Mouse (Mus musculus): ENCODE data around the gene Faap24. TPM values are rescaled to one million over a fixed set of nuclear protein-coding genes. Genes with fewer than 3 reads are reported as not detected.

Faap24 gene
- polyA plus RNA-seq (2012; rRNA removed), result 6.5 and 7.9 TPM in 2 replicates

DNA sequence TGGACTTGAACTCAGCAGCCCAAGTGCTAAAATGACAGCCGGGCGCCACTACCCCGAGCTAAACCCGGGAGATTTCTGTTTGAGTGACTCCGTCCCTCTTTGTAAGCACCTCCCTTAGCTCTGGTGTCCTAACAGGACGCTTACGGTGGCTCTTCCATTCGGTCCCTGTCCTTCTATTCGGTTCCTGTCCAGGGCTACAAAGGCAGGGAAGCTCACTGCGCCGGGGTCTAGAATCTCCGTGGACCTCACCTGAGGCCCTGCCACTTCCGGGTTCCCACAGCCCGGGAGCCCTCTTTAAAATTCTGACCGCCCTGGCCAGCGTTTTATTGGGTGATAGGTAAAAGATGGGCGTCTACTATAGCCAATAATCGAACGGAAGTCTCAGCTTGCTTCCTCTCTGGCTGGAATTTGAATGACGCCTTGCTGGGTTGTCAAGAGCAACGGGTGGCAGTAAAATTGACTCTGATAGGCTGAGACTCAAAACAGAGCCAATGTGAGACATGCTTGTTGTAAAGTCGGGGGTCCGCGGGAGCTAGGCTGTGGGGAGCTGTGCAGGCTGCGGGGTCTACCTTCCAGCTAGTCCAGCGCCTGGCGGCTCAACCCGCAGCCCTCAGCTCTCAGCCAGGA lies at the start of gene Faap24, which contains the start of gene Cep89:
Gene Faap24 (minus strand): TSS at position 295 of the 627 bp plus-strand sequence.
Gene Cep89 (plus strand): TSS at position 494 of the 627 bp plus-strand sequence.
- 1% methylated on average over 28 of the region's 28 CpGs for WGBS
- DNase-seq (ENCODE audit: low read depth, low spot score), result peak; percentile 96

DNA sequence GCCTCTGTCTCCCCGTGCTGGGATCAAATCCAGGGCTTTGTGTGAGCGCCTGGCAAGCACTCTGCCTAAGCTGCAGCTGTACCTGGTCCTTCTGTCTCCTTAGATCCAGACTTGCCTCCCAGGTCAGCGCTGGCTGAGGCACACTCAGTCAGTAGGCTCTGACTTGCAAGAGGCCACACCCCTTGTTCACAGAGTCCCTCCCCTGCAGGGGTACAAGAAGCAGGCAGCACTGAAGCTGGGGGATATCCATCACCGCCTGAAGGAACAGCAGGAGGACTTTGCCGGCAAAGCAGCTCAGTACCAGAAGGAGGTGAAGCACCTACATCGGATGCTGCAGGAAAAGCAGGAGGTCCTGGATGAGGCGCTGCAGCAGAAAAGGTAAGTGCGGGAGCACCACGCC lies 38.6 kb upstream of the Faap24 start:
- DNase-seq (ENCODE audit: low read depth, low spot score), result no peak
- 89% methylated on average over 9 of the region's 9 CpGs for WGBS

DNA sequence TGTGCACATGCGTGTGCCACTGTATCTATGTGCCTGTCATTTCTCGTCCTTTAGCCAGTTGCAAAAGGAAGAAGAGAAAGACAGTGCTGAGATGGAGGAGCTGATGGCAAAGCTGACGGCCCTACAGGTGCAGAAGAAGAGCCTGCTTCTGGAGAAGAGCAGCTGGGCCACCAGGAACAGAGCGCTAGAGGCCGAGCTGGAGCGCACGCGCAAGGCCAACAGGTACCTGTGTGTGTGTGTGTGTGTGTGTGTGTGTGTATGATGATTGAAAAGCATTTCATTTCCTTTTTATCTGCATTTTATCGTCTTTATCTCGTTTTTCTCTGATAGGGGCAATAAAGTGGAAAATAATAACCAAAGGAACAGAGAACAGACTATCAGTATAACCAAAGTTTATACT lies 31.5 kb upstream of the Faap24 start:
- WGBS, result 88% methylated on average over 10 of the region's 10 CpGs
- no peak for DNase-seq (ENCODE audit: low read depth, low spot score)

DNA sequence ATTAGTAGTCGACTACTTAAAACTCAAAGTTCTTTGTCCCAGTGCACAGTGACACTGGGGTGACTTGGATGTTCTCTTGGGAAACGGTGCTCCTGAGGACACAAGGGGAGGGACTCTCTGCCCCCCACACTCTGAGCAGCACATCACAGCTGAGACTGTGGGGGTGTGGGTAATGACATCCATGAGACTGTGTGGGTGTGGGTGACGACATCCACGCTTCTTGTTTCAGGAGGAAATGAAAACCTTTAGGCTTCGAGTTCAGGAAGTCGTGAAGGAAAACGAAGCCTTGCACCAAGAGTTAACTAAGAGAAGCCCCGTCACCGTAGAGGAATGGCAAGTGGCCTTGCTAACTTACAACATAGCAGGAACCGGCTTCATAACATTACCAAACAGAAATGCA lies 26.4 kb upstream of the Faap24 start:
- no peak for DNase-seq (ENCODE audit: low read depth, low spot score)
- WGBS, result 91% methylated on average over 10 of the region's 10 CpGs

DNA sequence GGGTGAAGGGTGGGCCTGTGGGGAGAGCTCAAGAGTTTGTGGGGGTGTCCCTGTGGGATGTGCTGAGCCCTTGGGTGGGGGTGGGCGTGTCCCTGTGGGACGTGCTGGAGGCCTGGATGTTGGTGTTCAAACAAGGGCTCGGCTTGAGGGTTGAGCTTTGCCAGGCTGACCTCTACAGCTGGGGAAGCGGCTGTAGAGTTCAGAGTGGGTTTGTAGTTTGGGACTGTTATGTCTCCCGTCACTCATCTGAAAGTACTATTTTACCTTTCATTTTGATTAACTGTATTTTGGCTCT lies 20.0 kb upstream of the Faap24 start:
- WGBS, result 40% methylated on average over 5 of the region's 5 CpGs
- DNase-seq (ENCODE audit: low read depth, low spot score), result peak; percentile 28

DNA sequence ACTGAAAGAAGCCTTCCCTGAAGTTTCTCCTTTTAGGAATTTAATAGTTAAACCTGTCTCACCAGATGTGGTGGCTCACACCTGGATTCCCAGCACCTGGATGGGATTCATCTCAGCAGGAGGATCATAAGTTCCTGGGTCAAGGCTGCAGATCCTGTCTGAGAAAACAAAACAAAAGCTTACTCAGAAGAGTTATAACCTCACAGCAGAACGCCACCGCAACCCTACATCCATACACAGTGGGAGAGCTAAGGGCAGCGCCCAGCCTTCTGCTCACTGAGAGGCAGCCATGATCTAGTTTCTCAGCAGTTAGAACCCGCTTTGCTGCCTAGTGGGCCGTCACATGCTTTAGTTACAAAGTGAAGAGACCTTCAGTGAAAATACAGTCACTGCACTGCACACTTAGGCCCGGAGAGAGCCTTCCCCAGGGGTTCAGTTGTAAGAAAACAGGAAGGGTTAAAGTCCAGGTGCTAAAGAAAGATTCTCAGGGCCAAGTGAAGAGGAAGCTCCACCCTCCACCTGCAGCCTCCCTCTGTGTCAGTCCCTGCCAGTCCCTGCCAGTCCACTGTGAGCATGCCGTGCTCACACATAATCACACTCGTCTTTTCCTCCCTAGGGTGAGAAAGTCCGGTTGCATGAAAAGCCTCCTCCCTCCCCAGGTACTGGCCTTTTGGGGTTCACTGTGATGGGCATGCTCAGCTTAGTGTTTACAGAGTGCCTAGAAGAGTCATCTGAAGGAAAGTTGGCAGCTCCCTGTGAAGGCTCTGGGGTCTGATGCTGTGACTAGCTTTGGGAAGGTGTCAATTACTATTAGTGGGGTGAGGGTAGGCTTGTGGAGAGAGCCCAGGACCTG lies 19.4 kb upstream of the Faap24 start:
- DNase-seq (ENCODE audit: low read depth, low spot score), result peak; percentile 60
- WGBS, result 34% methylated on average over 9 of the region's 9 CpGs

DNA sequence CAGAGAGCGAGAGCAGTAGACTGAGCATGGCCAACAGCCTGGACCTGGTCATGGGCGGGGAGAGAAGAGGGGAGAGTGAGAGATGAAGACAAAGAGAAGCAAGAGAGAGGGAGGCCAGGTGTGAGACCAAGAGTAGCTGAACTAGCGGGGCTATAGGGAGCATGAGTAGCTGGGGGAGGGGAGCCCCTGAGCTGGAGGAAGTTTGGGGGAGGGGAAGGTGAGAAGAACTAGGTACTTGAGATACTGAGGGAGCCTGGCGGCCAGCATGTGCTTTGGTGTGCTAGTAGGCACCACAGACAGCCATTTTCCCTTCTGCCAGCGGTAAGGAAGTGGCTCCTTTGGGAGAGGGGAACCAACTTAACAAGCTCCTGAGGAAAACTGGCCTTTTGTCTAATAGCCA lies 18.6 kb upstream of the Faap24 start:
- WGBS, result 70% methylated on average over 5 of the region's 5 CpGs
- no peak for DNase-seq (ENCODE audit: low read depth, low spot score)

DNA sequence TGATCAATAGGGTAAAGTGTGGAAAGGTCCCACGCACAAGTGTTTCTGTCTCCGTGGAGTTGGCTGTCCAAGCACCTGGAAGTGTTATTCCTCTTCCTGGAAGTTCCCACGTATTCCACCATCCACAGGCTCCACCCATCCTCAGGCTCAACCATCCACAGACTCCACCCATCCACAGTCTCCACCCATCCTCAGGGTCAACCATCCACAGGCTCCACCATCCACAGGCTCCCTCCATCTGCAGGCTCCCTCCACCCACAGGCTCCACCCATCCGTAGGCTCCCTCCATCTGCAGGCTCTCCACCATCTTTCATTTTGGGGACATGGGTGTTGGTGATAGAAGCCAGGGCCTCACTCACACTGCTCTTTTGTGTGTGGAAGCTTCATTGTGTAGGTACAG lies 4.5 kb upstream of the Faap24 start:
- DNase-seq (ENCODE audit: low read depth, low spot score), result no peak
- 81% methylated on average over 4 of the region's 4 CpGs for WGBS

DNA sequence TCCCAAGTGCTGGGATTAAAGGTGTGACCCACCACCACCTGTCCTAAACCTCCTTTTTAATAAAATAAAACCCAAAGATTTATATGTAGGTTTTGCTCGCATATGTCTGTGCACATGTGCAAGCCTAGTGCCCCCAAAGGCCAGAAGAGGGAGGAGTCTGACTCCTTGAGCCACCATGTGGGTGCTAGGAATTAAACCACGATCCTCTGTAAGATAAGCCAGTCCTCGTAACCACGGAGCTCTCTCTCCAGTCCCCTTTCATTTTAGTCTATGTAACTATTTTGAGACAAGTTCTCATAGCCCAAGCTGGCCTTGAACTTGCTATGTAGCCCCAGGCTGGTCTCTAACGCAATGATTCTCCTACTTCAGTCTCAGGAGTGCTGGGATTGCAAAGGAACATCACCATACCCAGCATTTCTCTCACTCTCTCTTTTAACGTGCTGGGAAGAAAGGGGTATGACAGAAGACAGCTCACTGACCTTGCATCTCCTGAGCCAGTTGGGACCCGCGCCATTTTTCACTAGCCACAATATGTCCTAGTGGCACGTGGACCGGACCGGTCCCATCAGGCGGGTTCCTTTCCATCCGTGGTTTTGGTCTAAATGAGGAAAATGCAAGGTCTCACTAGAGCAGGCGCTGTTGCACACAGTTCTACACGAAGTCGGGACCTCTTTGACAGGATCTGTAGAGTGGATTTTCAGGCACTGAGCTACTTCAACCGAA lies 741 bp downstream of the Faap24 start:
- no peak for DNase-seq (ENCODE audit: low read depth, low spot score)
- WGBS, result 4% methylated on average over 17 of the region's 17 CpGs

DNA sequence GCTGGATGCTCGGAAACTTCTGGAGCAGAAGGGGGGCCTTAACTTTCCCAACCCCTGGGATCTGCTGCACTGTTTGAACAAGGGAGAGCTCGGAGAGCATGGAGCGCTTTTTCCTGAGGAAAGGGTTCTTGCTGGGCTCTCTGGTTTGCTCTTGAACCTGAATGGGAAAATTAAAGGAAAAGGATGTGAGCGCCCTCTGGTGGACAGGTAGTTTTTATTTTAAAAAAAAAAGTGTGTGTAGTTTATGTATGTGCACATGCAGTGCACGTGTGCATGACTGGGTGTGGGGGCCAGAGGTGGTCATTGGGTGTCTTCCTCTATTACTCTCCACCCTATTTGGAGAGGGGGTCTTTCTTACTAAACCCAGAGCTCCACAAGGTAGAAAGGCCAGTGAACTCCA lies 3.7 kb downstream of the Faap24 start:
- 46% methylated on average over 5 of the region's 5 CpGs for WGBS
- DNase-seq (ENCODE audit: low read depth, low spot score), result no peak

DNA sequence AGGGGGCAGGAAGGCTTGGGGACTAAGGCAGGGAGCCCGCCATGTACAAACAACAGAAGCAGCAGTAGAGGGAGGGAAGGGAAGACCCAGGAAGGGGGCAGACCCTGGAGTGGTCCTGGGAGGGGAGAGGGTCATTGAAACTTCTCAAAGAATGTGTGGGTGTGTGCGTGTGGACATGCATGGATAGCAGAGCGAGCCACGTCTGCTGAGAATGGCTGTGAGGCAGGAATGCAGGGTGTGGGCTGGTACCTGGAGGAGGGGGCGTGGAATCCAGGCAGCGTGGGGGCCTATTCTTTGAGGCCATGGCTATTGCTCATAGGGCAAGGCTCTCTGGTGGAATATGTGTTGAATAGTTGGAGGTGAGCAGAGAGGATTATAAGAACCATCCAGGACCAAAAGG lies 7.9 kb downstream of the Faap24 start:
- DNase-seq (ENCODE audit: low read depth, low spot score), result no peak
- WGBS, result 79% methylated on average over 6 of the region's 6 CpGs

DNA sequence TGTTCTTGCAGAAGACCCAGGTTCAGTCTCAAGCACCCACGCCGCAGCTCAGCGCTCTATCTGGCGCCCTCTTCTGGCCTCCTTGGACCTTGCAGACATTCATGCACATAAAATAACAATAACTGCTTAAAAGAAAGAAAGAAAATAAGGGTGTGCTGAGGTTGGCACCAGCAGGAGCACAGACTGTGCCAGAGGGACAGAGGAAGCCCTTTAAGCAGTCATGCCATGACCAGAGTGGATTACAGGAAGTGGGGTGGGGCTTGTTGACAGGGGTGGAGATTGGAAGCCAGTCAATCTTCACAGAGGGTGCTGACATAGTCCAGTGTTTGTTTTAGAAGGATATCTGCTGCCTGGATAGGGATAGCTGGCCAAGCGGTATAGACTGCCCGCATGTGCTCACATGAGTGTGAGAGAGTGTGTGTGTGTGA lies 10.1 kb downstream of the Faap24 start:
- peak; percentile 59 for DNase-seq (ENCODE audit: low read depth, low spot score)

DNA sequence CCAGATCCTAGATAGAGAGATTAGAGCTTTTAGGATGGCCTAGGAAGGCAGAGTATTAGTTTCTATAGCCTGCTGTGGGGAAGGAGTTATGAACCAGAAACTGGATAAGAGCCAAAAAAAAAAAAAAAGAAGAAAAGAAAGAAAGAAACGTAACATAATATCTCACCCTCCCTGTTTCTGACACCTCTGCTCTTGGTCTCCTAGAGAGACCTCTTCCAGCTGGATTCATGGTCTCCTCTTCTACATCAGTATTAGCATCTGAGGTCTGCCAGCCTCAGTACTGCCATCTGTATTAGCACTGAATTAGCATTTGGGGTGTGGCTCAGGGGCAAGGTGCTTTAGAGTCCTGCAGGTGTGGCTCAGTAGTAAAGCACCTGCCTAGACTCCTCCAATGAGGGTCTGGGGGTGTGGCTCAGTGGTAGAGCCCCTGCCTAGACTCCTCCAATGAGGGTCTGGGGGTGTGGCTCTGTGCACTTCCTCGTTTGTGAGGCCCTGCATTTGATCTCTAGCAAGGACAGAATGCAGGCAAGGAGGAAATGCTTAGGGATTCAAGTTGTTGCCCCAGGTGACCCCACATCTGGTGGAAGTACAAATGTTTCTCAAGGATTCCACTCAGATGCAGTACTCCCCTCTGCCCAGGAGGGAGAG lies 13.8 kb downstream of the Faap24 start:
- DNase-seq (ENCODE audit: low read depth, low spot score), result peak; percentile 65
- 21% methylated on average over 2 of the region's 2 CpGs for WGBS

More for the DNA sequence above, 10.1 kb downstream of the Faap24 start:
- WGBS, result 50% methylated on average over 6 of the region's 6 CpGs

DNA sequence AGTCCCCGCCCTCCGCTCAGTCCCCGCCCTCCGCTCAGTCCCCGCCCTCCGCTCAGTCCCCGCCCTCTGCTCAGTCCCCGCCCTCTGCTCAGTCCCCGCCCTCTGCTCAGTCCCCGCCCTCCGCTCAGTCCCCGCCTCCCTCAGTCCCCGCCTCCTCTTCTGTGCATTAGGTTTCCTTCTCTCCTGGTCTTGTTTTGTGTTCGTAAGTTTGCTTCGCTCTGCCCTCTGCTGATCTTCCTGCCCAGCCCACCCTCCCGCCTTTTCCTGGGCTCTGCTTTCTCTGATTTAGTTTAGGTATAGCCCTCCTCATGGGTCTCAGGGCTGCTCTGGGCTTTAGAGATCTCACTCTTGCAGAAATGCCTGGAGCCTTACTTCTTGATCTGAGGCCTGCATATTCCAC lies 14.8 kb downstream of the Faap24 start:
- DNase-seq (ENCODE audit: low read depth, low spot score), result no peak
- 36% methylated on average over 14 of the region's 16 CpGs for WGBS

DNA sequence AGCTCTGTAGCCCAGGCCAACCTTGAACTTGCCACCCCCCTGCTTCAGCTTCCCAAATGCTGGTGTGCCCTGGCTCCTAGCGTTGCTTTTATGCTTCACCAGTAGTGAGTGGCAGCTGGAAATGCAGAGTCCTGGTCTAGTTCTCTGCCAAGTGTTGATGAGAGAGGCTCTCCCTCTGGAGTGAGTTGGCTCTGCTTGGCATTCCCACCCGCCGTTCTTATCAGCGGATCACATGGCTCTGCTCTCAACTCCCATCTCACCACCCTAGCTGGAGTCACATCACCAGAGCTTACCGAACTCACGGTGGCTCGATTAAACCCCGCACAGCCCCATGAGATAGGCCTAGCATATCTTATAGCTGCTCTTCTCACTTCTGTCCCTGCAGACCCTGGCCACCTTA lies 16.3 kb downstream of the Faap24 start:
- WGBS, result 77% methylated on average over 8 of the region's 8 CpGs
- DNase-seq (ENCODE audit: low read depth, low spot score), result no peak

DNA sequence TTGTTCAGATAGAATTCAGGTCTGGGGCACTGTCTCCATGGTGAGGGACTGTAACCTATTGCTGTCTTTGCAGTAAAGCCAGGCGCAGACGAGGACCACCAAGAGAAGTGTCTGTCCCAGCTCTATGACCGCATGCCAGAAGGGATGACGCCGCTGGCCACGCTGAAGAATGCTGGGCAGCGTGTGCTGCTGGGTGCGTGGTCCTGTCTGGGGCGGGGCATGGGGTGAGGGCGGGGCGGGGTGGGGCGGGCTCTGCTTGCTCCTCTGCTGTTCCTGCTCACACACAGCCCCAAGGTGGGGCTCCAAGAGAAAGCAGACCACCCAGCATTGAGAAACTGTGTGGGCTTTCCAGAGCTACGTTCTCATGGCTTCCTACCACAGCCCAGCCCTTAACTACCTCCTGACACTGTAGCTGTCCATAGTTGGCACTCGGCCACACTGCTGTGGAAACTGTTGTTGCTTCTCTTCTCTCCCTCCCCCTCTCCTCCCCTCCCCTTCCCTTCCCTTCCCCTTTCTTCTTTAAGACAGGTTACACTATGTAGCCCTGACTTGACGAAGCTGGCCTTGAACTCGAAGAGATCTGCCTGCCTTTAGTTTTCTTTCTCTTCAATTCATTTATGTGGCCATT lies 17.0 kb downstream of the Faap24 start:
- 23% methylated on average over 16 of the region's 16 CpGs for WGBS
- DNase-seq (ENCODE audit: low read depth, low spot score), result no peak

DNA sequence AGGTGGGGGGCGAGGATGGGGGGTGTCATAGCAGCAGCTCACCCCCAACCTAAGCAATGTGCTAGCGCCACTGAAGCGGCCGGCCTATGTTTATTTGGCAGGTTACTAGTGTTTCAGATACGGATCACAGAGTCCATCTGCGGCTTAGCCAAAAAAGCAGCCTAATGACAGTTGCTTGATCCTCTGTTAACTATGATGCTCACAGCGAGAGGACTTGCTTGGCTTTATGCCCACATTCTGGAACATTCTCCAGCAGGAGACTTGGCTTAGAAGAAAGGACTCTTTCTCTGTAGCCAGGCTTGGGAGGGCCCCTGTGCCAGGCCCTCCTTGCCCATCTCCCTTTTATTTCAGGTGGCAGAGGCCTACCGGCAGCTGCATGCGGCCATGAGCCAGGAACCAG lies 20.0 kb downstream of the Faap24 start:
- no peak for DNase-seq (ENCODE audit: low read depth, low spot score)
- WGBS, result 82% methylated on average over 9 of the region's 9 CpGs

DNA sequence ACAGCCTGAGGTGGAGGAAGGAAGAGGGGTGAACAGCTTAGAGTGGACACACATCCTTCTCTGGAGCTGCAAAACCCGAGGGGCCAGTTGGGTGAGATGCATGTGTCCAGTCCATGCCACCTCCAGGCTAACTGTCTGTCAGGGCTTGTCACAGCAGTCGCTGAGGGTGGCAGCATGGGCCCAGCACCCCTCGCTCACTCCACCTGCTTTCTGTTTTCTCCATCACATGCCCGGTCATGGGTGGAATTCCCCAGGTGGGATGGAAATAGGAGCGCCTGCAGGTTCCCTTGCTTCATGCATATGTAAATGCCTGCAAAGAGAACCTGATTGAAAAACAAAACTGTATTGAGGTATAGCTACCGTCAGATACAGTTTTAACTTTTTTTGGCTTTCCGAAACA lies 22.4 kb downstream of the Faap24 start:
- DNase-seq (ENCODE audit: low read depth, low spot score), result no peak
- 61% methylated on average over 7 of the region's 7 CpGs for WGBS

DNA sequence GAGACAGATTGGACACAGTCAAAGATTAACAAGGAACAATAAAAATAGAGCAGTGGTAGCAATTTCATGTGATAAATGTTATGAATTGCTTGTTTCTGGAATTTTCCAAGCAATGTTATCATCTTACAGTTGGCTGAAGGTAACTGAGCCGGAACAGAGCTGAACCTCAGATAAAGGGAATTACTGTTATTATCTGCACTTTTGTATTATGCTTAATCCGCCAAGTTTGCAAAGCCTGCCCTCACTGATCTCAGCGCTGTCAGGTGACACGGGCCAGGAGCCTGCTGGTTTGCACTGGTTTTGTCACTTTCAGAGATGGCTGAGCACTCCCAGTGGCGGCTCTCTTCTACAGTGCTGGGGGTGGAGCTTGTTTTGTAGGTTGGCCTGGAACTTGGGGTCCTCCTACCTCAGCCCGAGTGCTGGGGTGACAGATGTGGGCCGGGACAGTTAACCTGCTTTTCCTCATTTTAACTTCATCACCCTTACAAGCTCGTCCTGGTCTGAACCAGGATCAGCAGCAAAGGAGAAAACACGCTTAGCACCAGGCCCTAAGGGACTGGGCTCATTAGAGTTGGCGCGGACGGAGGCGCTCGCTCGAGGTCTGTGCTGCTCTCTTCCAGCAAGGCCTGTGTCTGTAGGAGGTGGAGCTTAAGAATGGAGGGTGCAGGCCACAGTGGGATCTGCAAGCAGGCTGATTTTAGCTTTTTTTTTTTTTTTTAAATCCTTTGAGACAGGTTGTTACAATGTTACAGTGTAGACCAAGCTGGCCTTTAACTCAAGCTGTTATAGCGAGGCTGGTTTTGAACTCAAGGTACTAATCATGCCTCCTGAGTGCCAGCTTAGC lies 23.3 kb downstream of the Faap24 start:
- 24% methylated on average over 16 of the region's 16 CpGs for WGBS
- peak; percentile 54 for DNase-seq (ENCODE audit: low read depth, low spot score)

All from large intestine, adult 2 months (tissue).